Mouse (Mus musculus): ENCODE measurements around the gene Kif20b.

DNA sequence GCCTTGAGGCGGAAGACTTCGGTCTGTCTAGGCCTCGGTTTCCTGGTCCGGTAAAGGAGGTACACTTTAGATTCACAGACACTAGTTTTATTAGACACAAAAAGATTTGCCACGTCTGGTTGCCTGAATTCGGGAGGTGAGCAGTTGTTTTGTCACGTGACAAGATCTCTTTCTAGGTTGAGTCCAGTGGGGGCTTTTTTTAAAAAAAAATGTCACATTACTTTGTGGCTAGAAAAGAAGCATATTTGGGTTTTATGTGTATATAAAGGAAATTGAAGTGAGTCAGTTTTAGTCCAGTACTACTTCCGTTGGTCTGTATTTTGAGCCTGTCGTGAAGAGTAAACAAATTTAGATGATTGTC, 422 bp downstream of the Kif20b start:
- TF ChIP-seq CTCF (IDR thresholded peaks at IDR 0.05; ENCODE audit: insufficient read depth, low read length), result no peak
- no peak for TF ChIP-seq POLR2A (IDR thresholded peaks at IDR 0.05; ENCODE audit: borderline replicate concordance, extremely low read depth, low read depth, low read length)
